Mouse (Mus musculus) heart, embryonic 12.5 days (tissue): ENCODE results near the gene Hsd17b14. TPM values are rescaled to one million over a fixed set of nuclear protein-coding genes. Genes with fewer than 3 reads are reported as not detected.

Experiments used
- ATAC-seq: fragments of 200-750 bp; cut with Nextera tagmentation; 2 replicates; pipeline ENCODE4 v1.8.0; 2017; ENCODE audit warnings: moderate TSS enrichment, moderate library complexity; ENCODE audit not compliant: insufficient number of reproducible peaks, low FRiP score
- H3K27ac ChIP-seq: fragments of 300-500 bp; sonication (generic); 2 replicates; pipeline ENCODE4 v1.5.1; 2016; ENCODE audit warnings: mild to moderate bottlenecking, moderate library complexity; ENCODE audit not compliant: poor library complexity, severe bottlenecking
- H3K27me3 ChIP-seq: fragments of 300-500 bp; sonication (generic); replicated peaks from 2 replicates; pipeline ENCODE4 v1.6.1; 2016; ENCODE audit warnings: mild to moderate bottlenecking, moderate library complexity
- H3K36me3 ChIP-seq: fragments of 300-500 bp; sonication (generic); 2 replicates; pipeline ENCODE4 v1.6.1; 2016; ENCODE audit warnings: mild to moderate bottlenecking, moderate library complexity
- H3K4me1 ChIP-seq: fragments of 300-500 bp; sonication (generic); replicated peaks from 2 replicates; pipeline ENCODE4 v1.6.1; 2016; ENCODE audit warnings: mild to moderate bottlenecking
- H3K4me2 ChIP-seq: fragments of 300-500 bp; sonication (generic); 2 replicates; pipeline ENCODE4 v1.6.1; 2016; ENCODE audit warnings: mild to moderate bottlenecking, moderate library complexity
- H3K4me3 ChIP-seq: fragments of 300-500 bp; sonication (generic); 2 replicates; pipeline ENCODE4 v1.5.1; 2016; ENCODE audit warnings: mild to moderate bottlenecking
- H3K9ac ChIP-seq: fragments of 300-500 bp; sonication (generic); 2 replicates; pipeline ENCODE4 v1.6.1; 2016; ENCODE audit warnings: mild to moderate bottlenecking, moderate library complexity
- H3K9me3 ChIP-seq: fragments of 300-500 bp; sonication (generic); replicated peaks from 2 replicates; pipeline ENCODE4 v1.6.1; 2016; ENCODE audit warnings: mild to moderate bottlenecking, moderate library complexity
- WGBS: fragments of 180-500 bp; shearing (Covaris S2); methylation state at CpG from one replicate; pipeline ENCODE4 v1.1.7; 2016; 5-methylcytosine and 5-hydroxymethylcytosine counted together
- polyA plus RNA-seq: library from polyadenylated mRNA; unstranded; fragments of >200 nt; fragmentation: Nextera tagmentation; extraction: Ambion mirVana; gene quantifications from 2 replicates; pipeline ENCODE4 v1.2.1, GENCODE M21; 2016

Gene Hsd17b14
- polyA plus RNA-seq, 1 experiment from 2014 or later: 0.70 TPM

- H3K27ac ChIP-seq: no peak overlapping the region
- no peaks in the 10 kb centered on the region for H3K9me3 ChIP-seq
- H3K4me1 ChIP-seq: peaks cover 7% of the 10 kb centered on the region
- WGBS: 25% methylated on average over 6 of the region's 6 CpGs
- H3K4me2 ChIP-seq: no peak overlapping the region
- no peaks in the 10 kb centered on the region for H3K36me3 ChIP-seq
- H3K4me3 ChIP-seq: no peak overlapping the region
- peaks cover 62% of the 10 kb centered on the region for H3K27me3 ChIP-seq
- no peak overlapping the region; the same call in 1 of the 2 replicates for H3K9ac ChIP-seq
- no peak for ATAC-seq
These were observed 61.6 kb downstream of the Hsd17b14 start for GRCm38 (mm10) chr7:45616277-45616676.

DNA sequence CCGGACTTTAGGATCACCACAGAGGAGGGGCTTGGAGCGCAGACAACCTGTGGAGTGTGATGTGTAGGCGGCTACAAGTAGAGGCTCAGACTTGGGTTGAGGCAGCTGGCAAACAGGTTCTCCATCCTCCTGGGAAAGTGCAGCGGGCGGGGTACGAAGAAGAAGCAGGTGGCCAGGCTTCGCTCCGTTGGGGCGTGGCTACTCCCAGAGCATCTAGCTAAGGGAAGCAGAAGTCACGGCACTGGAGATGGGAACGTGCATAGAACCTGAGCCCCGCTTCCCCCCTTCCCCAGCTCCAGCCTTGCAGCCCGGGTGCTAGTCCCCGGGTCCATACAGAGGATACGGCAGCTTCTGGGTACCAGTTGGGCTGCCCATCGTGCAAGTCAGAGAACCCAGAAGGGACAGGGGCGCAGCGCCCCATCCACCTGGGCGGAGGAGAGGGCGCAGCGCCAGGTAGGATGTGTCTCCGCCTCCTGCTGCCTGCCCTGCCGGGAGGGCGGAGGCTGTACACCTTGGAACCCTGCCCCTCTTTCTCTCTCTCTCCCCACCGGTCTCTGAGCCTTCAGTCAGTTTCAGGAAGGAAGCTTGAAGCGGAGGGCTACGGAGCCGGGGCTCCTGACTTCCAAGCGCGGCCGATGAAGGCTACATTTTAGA is 62.5 kb downstream of the Hsd17b14 start, which contains the start of gene Fut1:
TSS of gene Fut1 (plus strand) at position 248 of the 654 bp plus-strand sequence.
- no peaks in the 10 kb centered on the region for H3K36me3 ChIP-seq
- WGBS: 11% methylated on average over 31 of the region's 31 CpGs
- no peak within 1 kb of the TSS for H3K9ac ChIP-seq
- H3K4me1 ChIP-seq: peaks cover 7% of the 10 kb centered on the region
- H3K4me2 ChIP-seq: peak within 1 kb of the TSS; percentile 6; the same call in 1 of the 2 replicates
- no peak within 1 kb of the TSS; the same call in 1 of the 2 replicates for H3K4me3 ChIP-seq
- H3K27ac ChIP-seq: no peak within 1 kb of the TSS
- peaks cover 62% of the 10 kb centered on the region for H3K27me3 ChIP-seq
- H3K9me3 ChIP-seq: no peaks in the 10 kb centered on the region
- ATAC-seq: no peak

Other genes starting within 250 kb of the Hsd17b14 start
- gene Trpm4, start 221.1 kb upstream of the Hsd17b14 start, polyA plus RNA-seq: 15.2 and 15.4 TPM in 2 replicates
- 25.5 and 26.9 TPM in 2 replicates for gene Hrc, start 219.6 kb upstream of the Hsd17b14 start, polyA plus RNA-seq
- 2.6 and 3.3 TPM in 2 replicates for gene Ppfia3, start 187.9 kb upstream of the Hsd17b14 start, polyA plus RNA-seq
- 0.82 and 1.1 TPM in 2 replicates for gene Lin7b, start 184.3 kb upstream of the Hsd17b14 start, polyA plus RNA-seq
- gene Snrnp70, start 159.2 kb upstream of the Hsd17b14 start, polyA plus RNA-seq: 169 and 173 TPM in 2 replicates
- 0.41 and 0.52 TPM in 2 replicates for gene Kcna7, start 149.2 kb upstream of the Hsd17b14 start, polyA plus RNA-seq
- gene Ntf5, start 141.2 kb upstream of the Hsd17b14 start, polyA plus RNA-seq: 1.8 TPM in 2 replicates
- not detected in 2 replicates for gene Lhb, start 134.1 kb upstream of the Hsd17b14 start, polyA plus RNA-seq
- gene Gys1, start 120.0 kb upstream of the Hsd17b14 start, polyA plus RNA-seq: 115 and 121 TPM in 2 replicates
- 80.7 TPM in 2 replicates for gene Ruvbl2, start 116.8 kb upstream of the Hsd17b14 start, polyA plus RNA-seq
- gene Ftl1, start 95.0 kb upstream of the Hsd17b14 start, polyA plus RNA-seq: 4,047 and 4,171 TPM in 2 replicates
- gene Bax, start 88.0 kb upstream of the Hsd17b14 start, polyA plus RNA-seq: 139 and 151 TPM in 2 replicates
- 0.87 TPM in 2 replicates for gene Tulp2, start 73.0 kb upstream of the Hsd17b14 start, polyA plus RNA-seq
- gene Gm45808, start 68.1 kb upstream of the Hsd17b14 start, polyA plus RNA-seq: not detected in 2 replicates
- 4.2 and 4.3 TPM in 2 replicates for gene Dhdh, start 66.1 kb upstream of the Hsd17b14 start, polyA plus RNA-seq
- gene Nucb1, start 44.5 kb upstream of the Hsd17b14 start, polyA plus RNA-seq: 176 and 185 TPM in 2 replicates
- gene Ppp1r15a, start 28.6 kb upstream of the Hsd17b14 start, polyA plus RNA-seq: 33.7 and 35.2 TPM in 2 replicates
- gene Plekha4, start 28.6 kb upstream of the Hsd17b14 start, polyA plus RNA-seq: 0.57 and 0.68 TPM in 2 replicates
- gene Bcat2, start 15.3 kb downstream of the Hsd17b14 start, polyA plus RNA-seq: 64.7 and 66.6 TPM in 2 replicates
- not detected in 2 replicates for gene Fgf21, start 60.6 kb downstream of the Hsd17b14 start, polyA plus RNA-seq
- gene Fut1, start 62.4 kb downstream of the Hsd17b14 start, polyA plus RNA-seq: not detected in 2 replicates
- gene Izumo1, start 66.9 kb downstream of the Hsd17b14 start, polyA plus RNA-seq: 0.35 and 0.65 TPM in 2 replicates
- gene Rasip1, start 72.6 kb downstream of the Hsd17b14 start, polyA plus RNA-seq: 36.1 and 38.1 TPM in 2 replicates
- gene Mamstr, start 85.1 kb downstream of the Hsd17b14 start, polyA plus RNA-seq: 3.3 and 5.4 TPM in 2 replicates
- gene Fut2, start 111.5 kb downstream of the Hsd17b14 start, polyA plus RNA-seq: 0.77 TPM in 2 replicates
- gene Ntn5, start 129.1 kb downstream of the Hsd17b14 start, polyA plus RNA-seq: not detected in 2 replicates
- gene Sec1, start 139.5 kb downstream of the Hsd17b14 start, polyA plus RNA-seq: 0.18 and 0.49 TPM in 2 replicates
- 5.4 and 5.8 TPM in 2 replicates for gene Car11, start 144.9 kb downstream of the Hsd17b14 start, polyA plus RNA-seq
- gene Dbp, start 150.2 kb downstream of the Hsd17b14 start, polyA plus RNA-seq: 4.1 and 5.3 TPM in 2 replicates
- gene Rpl18, start 160.6 kb downstream of the Hsd17b14 start, polyA plus RNA-seq: 603 and 625 TPM in 2 replicates
- 18.5 and 20.0 TPM in 2 replicates for gene Sphk2, start 163.1 kb downstream of the Hsd17b14 start, polyA plus RNA-seq
- gene Fam83e, start 166.3 kb downstream of the Hsd17b14 start, polyA plus RNA-seq: 0.29 and 0.33 TPM in 2 replicates
- gene Spaca4, start 170.9 kb downstream of the Hsd17b14 start, polyA plus RNA-seq: not detected in 2 replicates
- gene Lmtk3, start 228.8 kb downstream of the Hsd17b14 start, polyA plus RNA-seq: 0.53 and 0.86 TPM in 2 replicates
- 0.23 and 0.40 TPM in 2 replicates for gene Sult2b1, start 229.8 kb downstream of the Hsd17b14 start, polyA plus RNA-seq